9 mouse cellular contexts compared by ENCODE assay signal in genomic region chr11:118573569-118573968, GRCm38 (mm10).
DNase-seq lines count a peak whose midpoint lies in the region; ATAC-seq and TF ChIP-seq lines count a peak whose summit lies in the region.
"Had no signal": no experiment of that assay in that cellular context is flagged by ENCODE, and none has a peak within 500 bp of the region (broad histone marks: within the 10 kb centered on the region; RNA-seq: fewer than 3 reads in every experiment).

No protein-coding gene starts in this region.

- no peak overlapping the region for H3K27ac ChIP-seq in gastrocnemius, adult 2 months
- H3K27ac ChIP-seq in hindbrain, embryonic 11.5 days (ENCODE audit: low read depth, low read length) = no peak overlapping the region
- no peak overlapping the region for H3K27ac ChIP-seq in stomach, postnatal 0 days (replicated peaks)

- H3K4me2 ChIP-seq in hindbrain, embryonic 11.5 days (replicated peaks; ENCODE audit: low read depth, low read length) = no peak overlapping the region
- no peak overlapping the region for H3K4me2 ChIP-seq in stomach, postnatal 0 days (replicated peaks; ENCODE audit: low read depth)

- H3K9me3 ChIP-seq in hindbrain, embryonic 11.5 days (ENCODE audit: control insufficient read depth, low read length) = no peaks in the 10 kb centered on the region
- H3K9me3 ChIP-seq in stomach, postnatal 0 days (ENCODE audit: control insufficient read depth, low read length) = no peaks in the 10 kb centered on the region

- no peak for TF ChIP-seq EP300 in stomach, postnatal 0 days (optimal IDR thresholded peaks at IDR 0.05)

- no peak overlapping the region for H3K9ac ChIP-seq in hindbrain, embryonic 11.5 days (ENCODE audit: low read depth, low read length)
- no peak overlapping the region for H3K9ac ChIP-seq in stomach, postnatal 0 days (ENCODE audit: low read length)

- no peak overlapping the region for H3K4me3 ChIP-seq in gastrocnemius, adult 2 months
- H3K4me3 ChIP-seq in hindbrain, embryonic 11.5 days (ENCODE audit: low read depth, low read length) = no peak overlapping the region
- no peak overlapping the region for H3K4me3 ChIP-seq in stomach, postnatal 0 days (ENCODE audit: low read depth, low read length)

- 0% methylated on average over 3 of the region's 3 CpGs for WGBS in hindbrain, embryonic 11.5 days
- 0% methylated on average over 3 of the region's 3 CpGs for WGBS in stomach, postnatal 0 days

- peak; percentile 45 for DNase-seq in gastrocnemius, adult 2 months
- no peak for DNase-seq in gastrocnemius, postnatal 25 days
- DNase-seq in spleen, postnatal 10 days (ENCODE audit: low spot score in 2 of 2) = peak; percentile 24 to 64
- DNase-seq in spleen, postnatal 36 days (ENCODE audit: low spot score in 2 of 2) = no peak
- peak; percentile 78 for DNase-seq in embryo, embryonic 10 days (ENCODE audit: low spot score)
- peak; percentile 87 for DNase-seq in hindbrain, embryonic 11.5 days (ENCODE audit: low spot score)
- peak; percentile 43 for DNase-seq in lung, postnatal 10 days
- peak; percentile 56 for DNase-seq in stomach, postnatal 0 days (ENCODE audit: low spot score)

- peak; percentile 81 for TF ChIP-seq CTCF in gastrocnemius, adult 2 months (IDR thresholded peaks at IDR 0.05)
- peak; percentile 77 for TF ChIP-seq CTCF in stomach, postnatal 0 days (IDR thresholded peaks at IDR 0.05; ENCODE audit: low read depth)

- no peaks in the 10 kb centered on the region; the same call in 1 of the 2 replicates for H3K4me1 ChIP-seq in hindbrain, embryonic 11.5 days (replicated peaks; ENCODE audit: control insufficient read depth, insufficient read depth, low read length)
- H3K4me1 ChIP-seq in stomach, postnatal 0 days (replicated peaks; ENCODE audit: control insufficient read depth, insufficient read depth) = no peaks in the 10 kb centered on the region

- intact Hi-C loops in gastrocnemius, adult 2 months (cut with DNase I) = no loop called here

- no peak for ATAC-seq in hindbrain, embryonic 11.5 days (ENCODE audit: low FRiP score)
- ATAC-seq in stomach, postnatal 0 days (ENCODE audit: low FRiP score, low TSS enrichment) = 0 out of 2 replicates have a peak, but pooled peaks have one; percentile 17
- ATAC-seq: Patski had no signal

- peaks cover 42% of the 10 kb centered on the region for H3K27me3 ChIP-seq in hindbrain, embryonic 11.5 days (ENCODE audit: control insufficient read depth, insufficient read depth, low read length)
- H3K27me3 ChIP-seq in stomach, postnatal 0 days (ENCODE audit: control insufficient read depth, insufficient read depth, low read length) = peaks cover 22% of the 10 kb centered on the region

- no peaks in the 10 kb centered on the region for H3K36me3 ChIP-seq in hindbrain, embryonic 11.5 days (ENCODE audit: control insufficient read depth, insufficient read depth, low read length)
- H3K36me3 ChIP-seq in stomach, postnatal 0 days (ENCODE audit: control insufficient read depth, insufficient read depth, low read length) = no peaks in the 10 kb centered on the region

Comparison
In these comparisons a context has a peak if more than half of its experiments do, and no peak if none do; other contexts are left out.
1. DNase-seq: peak in gastrocnemius, adult 2 months (single experiment), spleen, postnatal 10 days (2 of 2), embryo, embryonic 10 days (single experiment), hindbrain, embryonic 11.5 days (single experiment), lung, postnatal 10 days (single experiment) and stomach, postnatal 0 days (single experiment); none in gastrocnemius, postnatal 25 days (single experiment) and spleen, postnatal 36 days (0 of 2).